Mouse (Mus musculus): Measurements from ENCODE around the gene Dlx1.

Dlx1 gene

GRCm38 (mm10) chr2:71528714-71529510 lies 999 bp downstream of the Dlx1 start:
- no peak for DNase-seq (ENCODE audit: low spot score in 2 of 2)

- no peak for DNase-seq (ENCODE audit: low spot score in 2 of 2)
Measured at GRCm38 (mm10) chr2:71529511-71530351, 1.8 kb downstream of the Dlx1 start.

GRCm38 (mm10) chr2:71530391-71531123 lies 2.6 kb downstream of the Dlx1 start:
- DNase-seq (ENCODE audit: low spot score in 2 of 2), result no peak

GRCm38 (mm10) chr2:71531124-71531590 lies 3.2 kb downstream of the Dlx1 start:
- no peak for DNase-seq (ENCODE audit: low spot score in 2 of 2)

- no peak for DNase-seq (ENCODE audit: low spot score in 2 of 2)
Measured at GRCm38 (mm10) chr2:71531990-71532970, 4.4 kb downstream of the Dlx1 start.

- DNase-seq (ENCODE audit: low spot score in 2 of 2), result no peak
Measured at GRCm38 (mm10) chr2:71533094-71533493, 5.2 kb downstream of the Dlx1 start.

- DNase-seq (ENCODE audit: low spot score in 2 of 2), result no peak
Measured at GRCm38 (mm10) chr2:71534242-71535052, 6.5 kb downstream of the Dlx1 start.

GRCm38 (mm10) chr2:71540611-71541417 lies 12.9 kb downstream of the Dlx1 start:
- no peak for DNase-seq (ENCODE audit: low spot score in 2 of 2)

- DNase-seq (ENCODE audit: low spot score in 2 of 2), result no peak
Measured at GRCm38 (mm10) chr2:71541418-71542226, 13.7 kb downstream of the Dlx1 start.

GRCm38 (mm10) chr2:71542227-71542815 lies 14.4 kb downstream of the Dlx1 start:
- DNase-seq (ENCODE audit: low spot score in 2 of 2), result no peak

GRCm38 (mm10) chr2:71542816-71543301 lies 14.9 kb downstream of the Dlx1 start:
- no peak for DNase-seq (ENCODE audit: low spot score in 2 of 2)

- no peak for DNase-seq (ENCODE audit: low spot score in 2 of 2)
Measured at GRCm38 (mm10) chr2:71543531-71543930, 15.6 kb downstream of the Dlx1 start.

- DNase-seq (ENCODE audit: low spot score in 2 of 2), result no peak
Measured at GRCm38 (mm10) chr2:71543948-71544347, 16.0 kb downstream of the Dlx1 start.

GRCm38 (mm10) chr2:71544391-71545285 lies 16.7 kb downstream of the Dlx1 start:
- DNase-seq (ENCODE audit: low spot score in 2 of 2), result no peak

GRCm38 (mm10) chr2:71545401-71545881 lies 17.5 kb downstream of the Dlx1 start:
- DNase-seq (ENCODE audit: low spot score in 2 of 2), result no peak

GRCm38 (mm10) chr2:71545882-71546639 lies 18.1 kb downstream of the Dlx1 start:
- no peak for DNase-seq (ENCODE audit: low spot score in 2 of 2)

Measured in urinary bladder, postnatal 4 days (tissue).